Mouse (Mus musculus) neural tube, embryonic 11.5 days (tissue): ENCODE measurements around the gene Pycard. TPM values are rescaled to one million over a fixed set of nuclear protein-coding genes. Genes with fewer than 3 reads are reported as not detected.
A peak's percentile ranks its signal among the peaks of the same experiment; 100 is the strongest.

Experiments used
- ATAC-seq: fragments of 200-750 bp; cut with Nextera tagmentation; 2 replicates; pipeline ENCODE4 v1.8.0; 2017; ENCODE audit warnings: moderate number of reproducible peaks, mild to moderate bottlenecking, moderate TSS enrichment, moderate library complexity; ENCODE audit not compliant: insufficient read depth, low FRiP score, low TSS enrichment
- DNase-seq: peaks from one replicate; pipeline ENCODE4 v3.0.0-alpha.2; 2015; ENCODE audit warnings: low spot score
- H3K27ac ChIP-seq: fragments of 300-500 bp; sonication (generic); 2 replicates; pipeline ENCODE4 v1.5.1; 2014; ENCODE audit warnings: low read depth, mild to moderate bottlenecking, low read length
- H3K27me3 ChIP-seq: fragments of 300-500 bp; sonication (generic); 2 replicates; pipeline ENCODE4 v1.6.1; 2014; ENCODE audit warnings: mild to moderate bottlenecking, low read length, mixed read lengths; ENCODE audit not compliant: control insufficient read depth, insufficient read depth
- H3K36me3 ChIP-seq: fragments of 300-500 bp; sonication (generic); 2 replicates; pipeline ENCODE4 v1.6.1; 2014; ENCODE audit warnings: mild to moderate bottlenecking, low read length, moderate library complexity, mixed read lengths; ENCODE audit not compliant: control insufficient read depth, insufficient read depth
- H3K4me1 ChIP-seq: fragments of 300-500 bp; sonication (generic); 2 replicates; pipeline ENCODE4 v1.6.1; 2014; ENCODE audit warnings: low read length, mixed read lengths; ENCODE audit not compliant: control insufficient read depth, insufficient read depth
- H3K4me2 ChIP-seq: fragments of 300-500 bp; sonication (generic); 2 replicates; pipeline ENCODE4 v1.6.1; 2014; ENCODE audit warnings: low read depth, mild to moderate bottlenecking, moderate library complexity
- H3K4me3 ChIP-seq: fragments of 300-500 bp; sonication (generic); 2 replicates; pipeline ENCODE4 v1.5.1; 2014; ENCODE audit warnings: low read depth, low read length
- H3K9ac ChIP-seq: fragments of 300-500 bp; sonication (generic); 2 replicates; pipeline ENCODE4 v1.6.1; 2014; ENCODE audit warnings: mild to moderate bottlenecking, low read length
- H3K9me3 ChIP-seq: fragments of 300-500 bp; sonication (generic); 2 replicates; pipeline ENCODE4 v1.6.1; 2016; ENCODE audit warnings: low read length; ENCODE audit not compliant: control insufficient read depth
- WGBS: fragments of 180-500 bp; shearing (Covaris S2); extraction: QIAGEN DNeasy Blood & Tissue Kit; methylation state at CpG from one replicate; pipeline ENCODE4 v1.1.7; 2014; 5-methylcytosine and 5-hydroxymethylcytosine counted together
- polyA plus RNA-seq: library from polyadenylated mRNA; unstranded; fragments of >200 nt; fragmentation: Nextera tagmentation; extraction: Ambion mirVana; gene quantifications from 2 replicates; pipeline ENCODE4 v1.2.1, GENCODE M21; 2014

The Pycard gene
- polyA plus RNA-seq, 1 experiment from 2014 or later: 6.3 TPM

DNA sequence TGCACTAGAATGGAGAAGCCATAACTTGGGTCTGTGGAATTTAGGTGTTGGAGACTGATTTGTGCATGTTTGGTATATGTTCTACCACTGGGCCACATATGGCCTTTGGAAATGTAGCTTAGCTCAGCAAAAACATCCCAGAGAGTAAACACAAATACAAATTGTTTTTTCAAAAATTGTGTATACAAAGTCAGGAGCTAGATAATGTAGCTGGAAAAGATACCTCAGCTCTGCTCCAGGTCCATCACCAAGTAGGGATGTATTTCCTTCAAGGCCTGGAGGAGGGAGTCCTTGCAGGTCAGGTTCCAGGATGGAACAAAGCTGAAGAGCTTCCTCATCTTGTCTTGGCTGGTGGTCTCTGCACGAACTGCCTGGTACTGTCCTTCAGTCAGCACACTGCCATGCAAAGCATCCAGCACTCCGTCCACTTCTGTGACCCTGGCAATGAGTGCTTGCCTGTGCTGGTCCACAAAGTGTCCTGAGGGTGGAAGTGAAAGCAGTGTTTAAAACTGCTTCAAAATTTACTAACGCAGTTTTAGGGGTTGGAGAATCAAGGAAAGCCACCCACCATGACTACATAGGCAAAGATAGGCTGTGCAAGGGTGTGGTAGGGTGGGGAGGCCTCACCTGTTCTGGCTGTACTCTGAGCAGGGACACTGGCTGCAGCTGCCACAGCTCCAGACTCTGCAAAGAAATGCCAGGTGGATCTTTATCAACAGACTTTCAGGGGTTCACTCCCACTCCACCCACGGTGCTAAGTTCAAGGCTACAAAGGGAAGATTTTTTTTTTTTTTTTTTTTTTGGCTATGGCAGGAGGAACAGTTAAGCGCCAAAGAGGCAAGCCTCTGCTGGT lies 953 bp downstream of the Pycard start:
- H3K4me2 ChIP-seq: no peak overlapping the region
- no peak overlapping the region for H3K9ac ChIP-seq
- H3K9me3 ChIP-seq: no peaks in the 10 kb centered on the region
- H3K36me3 ChIP-seq: peaks cover 2% of the 10 kb centered on the region
- H3K27me3 ChIP-seq: no peaks in the 10 kb centered on the region
- no peak overlapping the region for H3K27ac ChIP-seq
- ATAC-seq (no peak), DNase-seq (no peak)
- WGBS: 50% methylated on average over 5 of the region's 5 CpGs
- H3K4me3 ChIP-seq: no peak overlapping the region; the same call in 1 of the 2 replicates
- H3K4me1 ChIP-seq: peaks cover 4% of the 10 kb centered on the region; the same call in 1 of the 2 replicates

DNA sequence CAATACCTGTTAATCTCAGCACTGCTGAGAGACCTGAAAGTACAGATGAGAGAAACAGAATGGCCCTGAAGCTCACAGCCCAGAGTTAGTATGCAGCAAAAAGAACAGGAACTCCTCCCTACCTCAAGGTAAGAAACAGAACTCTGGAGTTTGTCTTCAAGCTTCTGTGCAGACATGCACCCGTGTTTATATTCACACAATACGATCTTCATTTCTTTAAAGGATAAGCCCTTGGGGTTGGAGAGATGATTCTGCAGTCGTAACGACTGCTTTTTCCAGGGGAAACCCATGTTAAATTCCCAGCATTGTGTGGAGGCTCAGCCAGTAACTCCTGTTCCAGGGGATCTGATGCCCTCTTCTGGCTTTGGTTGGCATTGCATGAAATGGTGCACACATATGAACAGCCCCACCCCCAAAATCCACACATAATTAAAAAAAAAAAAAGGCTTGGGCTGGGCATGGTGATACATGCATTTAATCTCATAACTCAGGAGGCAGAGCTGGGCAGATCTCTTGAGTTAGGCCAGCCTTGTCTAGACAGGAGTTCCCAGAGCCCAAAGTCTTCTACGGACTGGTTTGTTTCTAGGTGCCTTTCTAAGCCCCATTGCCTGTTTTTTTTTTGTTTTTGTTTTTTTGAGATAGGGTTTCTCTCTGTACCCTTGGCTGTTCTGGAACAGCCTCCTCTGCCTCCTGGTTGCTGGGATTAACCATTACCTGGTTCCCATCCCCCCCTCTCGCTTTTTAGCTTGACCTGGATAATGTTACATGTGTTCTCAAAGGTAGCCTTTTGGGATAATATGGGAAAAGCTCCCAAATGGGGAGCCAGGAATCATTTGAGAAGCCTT lies 1.8 kb downstream of the Pycard start:
- Histone ChIP-seq H3K4me1 (peaks cover 4% of the 10 kb centered on the region; the same call in 1 of the 2 replicates), H3K27me3 (no peaks in the 10 kb centered on the region), H3K4me3 (no peak overlapping the region), H3K4me2 (no peak overlapping the region), H3K9me3 (no peaks in the 10 kb centered on the region), H3K27ac (no peak overlapping the region), H3K9ac (no peak overlapping the region), H3K36me3 (peaks cover 2% of the 10 kb centered on the region)
- 53% methylated on average over 6 of the region's 6 CpGs for WGBS
- DNase-seq (peak; percentile 75), ATAC-seq (peak; percentile 49; the same call in 1 of the 2 replicates)

DNA sequence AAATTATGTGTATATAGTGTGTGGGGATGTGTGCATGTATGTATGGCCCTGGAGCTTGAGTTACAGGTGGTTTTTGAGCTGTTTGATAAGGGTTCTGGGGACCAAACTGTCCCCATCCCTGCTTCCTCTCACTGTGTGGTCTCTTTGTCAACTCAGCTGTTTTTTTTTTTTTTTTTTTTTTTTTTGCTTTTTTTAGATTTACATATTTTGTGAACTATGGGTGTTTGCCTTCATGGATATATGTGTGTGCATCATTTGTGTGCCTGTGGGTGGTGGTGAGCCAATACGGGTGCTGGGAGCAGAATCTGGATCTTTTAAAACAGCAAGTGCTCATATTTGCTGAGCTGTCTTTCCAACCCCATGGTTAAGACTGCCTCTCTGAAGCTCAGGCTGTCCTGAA lies 4.8 kb downstream of the Pycard start:
- no peaks in the 10 kb centered on the region for H3K9me3 ChIP-seq
- H3K27ac ChIP-seq: no peak overlapping the region
- H3K27me3 ChIP-seq: no peaks in the 10 kb centered on the region
- ATAC-seq (no peak), DNase-seq (no peak)
- H3K4me1 ChIP-seq: peaks cover 4% of the 10 kb centered on the region; the same call in 1 of the 2 replicates
- H3K4me2 ChIP-seq: no peak overlapping the region
- 84% methylated on average over 1 of the region's 1 CpGs for WGBS
- H3K36me3 ChIP-seq: peaks cover 2% of the 10 kb centered on the region
- H3K4me3 ChIP-seq: no peak overlapping the region
- no peak overlapping the region for H3K9ac ChIP-seq

DNA sequence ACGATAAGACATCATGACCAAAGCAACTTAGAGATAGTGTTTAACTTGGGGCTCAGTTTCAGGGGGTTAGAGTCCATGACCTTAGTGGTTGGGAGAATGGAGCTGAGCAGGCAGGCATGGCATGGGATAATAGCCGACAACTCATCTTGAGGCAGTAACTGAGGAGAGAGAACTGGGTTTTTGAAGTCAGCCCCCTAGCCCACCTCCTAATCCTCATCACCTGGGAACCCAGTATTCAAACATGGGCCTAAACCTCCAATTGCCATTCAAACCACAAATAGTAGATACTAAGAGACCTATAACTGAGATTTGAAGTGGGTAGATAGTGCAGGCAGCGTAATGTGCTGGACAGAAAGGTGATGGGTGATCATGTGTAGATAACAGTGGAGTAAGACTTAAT lies 13.1 kb downstream of the Pycard start:
- no peak for DNase-seq
- Histone ChIP-seq H3K9ac (no peak overlapping the region), H3K9me3 (no peaks in the 10 kb centered on the region), H3K4me1 (no peaks in the 10 kb centered on the region), H3K27me3 (no peaks in the 10 kb centered on the region), H3K27ac (no peak overlapping the region), H3K36me3 (peaks cover 36% of the 10 kb centered on the region), H3K4me3 (no peak overlapping the region), H3K4me2 (no peak overlapping the region)
- no peak for ATAC-seq
- WGBS: 90% methylated on average over 3 of the region's 3 CpGs

DNA sequence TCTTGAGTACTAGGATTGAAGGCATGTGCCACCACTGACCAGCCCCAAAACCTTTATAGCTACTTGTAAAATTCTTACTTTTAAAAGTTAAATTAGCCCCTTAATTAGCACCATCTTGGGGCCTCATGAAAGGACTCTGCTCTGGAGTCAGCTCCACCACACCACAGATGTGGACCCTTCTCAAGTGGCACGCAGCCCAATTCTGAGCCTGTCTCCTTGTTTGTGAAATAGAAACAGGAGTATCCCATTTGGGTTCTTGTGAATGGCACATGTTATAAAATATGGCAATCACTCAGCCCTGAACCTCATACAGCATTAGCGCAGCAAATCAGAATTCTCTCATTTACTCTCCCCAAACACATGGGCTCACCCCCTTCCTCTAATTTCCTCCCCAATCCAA lies 14.8 kb downstream of the Pycard start:
- Histone ChIP-seq H3K36me3 (peaks cover 42% of the 10 kb centered on the region), H3K27ac (no peak overlapping the region), H3K4me3 (no peak overlapping the region), H3K9me3 (no peaks in the 10 kb centered on the region), H3K27me3 (no peaks in the 10 kb centered on the region), H3K4me2 (no peak overlapping the region), H3K9ac (no peak overlapping the region), H3K4me1 (no peaks in the 10 kb centered on the region)
- ATAC-seq (no peak), DNase-seq (no peak)
- 93% methylated on average over 2 of the region's 2 CpGs for WGBS

DNA sequence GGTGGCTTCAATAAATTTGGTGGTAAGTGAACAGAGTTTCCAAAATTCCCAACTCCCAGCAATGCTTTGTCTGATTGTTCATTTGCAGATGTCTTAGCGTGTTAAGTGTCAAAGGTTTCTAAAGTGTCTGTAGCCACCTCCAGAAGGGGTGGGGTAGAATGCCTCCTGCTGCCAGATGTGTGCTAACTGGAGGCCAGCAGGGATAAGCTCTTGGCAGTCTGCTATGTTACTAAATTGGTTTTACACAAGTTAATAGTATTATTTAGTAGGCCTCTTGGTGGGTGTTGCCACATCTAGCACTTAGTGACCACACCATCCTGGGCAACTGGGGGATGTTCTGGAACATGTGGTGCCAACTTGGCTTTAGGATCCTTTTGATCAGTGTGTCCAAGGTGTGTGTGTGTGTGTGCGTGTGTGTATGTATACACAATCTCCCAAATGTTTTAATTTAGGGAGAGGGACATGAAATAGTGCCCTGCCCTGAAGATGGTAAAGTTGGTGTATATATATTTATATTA lies 19.2 kb downstream of the Pycard start:
- Histone ChIP-seq H3K27ac (no peak overlapping the region), H3K4me2 (no peak overlapping the region), H3K27me3 (no peaks in the 10 kb centered on the region), H3K4me3 (no peak overlapping the region), H3K9ac (no peak overlapping the region), H3K36me3 (peaks cover 43% of the 10 kb centered on the region), H3K4me1 (no peaks in the 10 kb centered on the region), H3K9me3 (no peaks in the 10 kb centered on the region)
- WGBS: 93% methylated on average over 2 of the region's 2 CpGs
- no peak for ATAC-seq
- DNase-seq: no peak

DNA sequence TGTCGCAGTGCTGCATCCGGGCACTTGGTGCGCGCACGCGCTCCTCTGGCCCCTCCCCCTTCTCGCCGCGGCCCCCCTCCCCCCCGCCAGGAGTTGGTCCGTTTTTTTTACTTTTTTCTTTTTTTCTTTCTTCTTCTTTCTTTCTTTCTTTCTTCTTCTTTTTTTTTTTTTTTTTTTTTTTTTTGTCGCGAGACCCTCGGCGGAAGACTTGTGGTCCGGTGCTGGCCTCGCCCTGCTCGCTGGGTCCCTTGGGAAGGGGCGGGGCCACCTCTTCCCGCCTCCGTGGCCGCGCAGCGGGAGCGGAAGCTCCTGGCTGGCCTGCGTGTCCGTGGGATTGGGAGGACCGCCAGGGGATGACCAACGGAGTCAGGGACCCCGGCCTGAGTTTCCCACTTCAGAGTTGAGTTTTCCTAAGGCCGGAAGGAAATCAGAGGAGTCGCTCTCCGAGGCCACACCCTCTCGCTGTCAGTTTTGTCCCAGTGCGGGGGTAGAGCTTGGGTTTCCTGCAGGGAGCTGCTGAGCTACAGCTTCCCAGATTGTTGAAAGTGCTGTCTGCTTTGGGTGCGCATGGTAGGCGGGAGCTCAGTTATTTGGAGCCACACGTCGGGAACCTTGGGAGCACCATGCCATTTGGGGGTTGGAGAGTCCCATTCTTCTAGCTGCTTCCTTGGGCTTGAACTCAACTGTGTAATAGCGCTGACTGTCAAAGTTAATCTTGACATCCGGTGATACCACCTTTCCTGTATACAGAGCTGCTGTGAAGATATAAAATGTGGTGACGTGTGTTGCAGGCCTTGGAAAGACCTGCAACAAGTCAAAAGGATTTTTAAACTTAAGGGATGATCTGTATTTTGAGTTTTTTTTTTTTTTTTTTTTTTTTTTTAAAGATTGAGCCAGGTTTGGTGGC lies 25.5 kb downstream of the Pycard start:
- peak; percentile 86 for DNase-seq
- peak overlapping the region; percentile 89 for H3K27ac ChIP-seq
- peak; percentile 49 for ATAC-seq
- H3K4me1 ChIP-seq: peaks cover 9% of the 10 kb centered on the region; the same call in 1 of the 2 replicates
- H3K9ac ChIP-seq: peak overlapping the region; percentile 100
- peaks cover 20% of the 10 kb centered on the region for H3K36me3 ChIP-seq
- WGBS: under 1% methylated on average over 41 of the region's 42 CpGs
- peak overlapping the region; percentile 88 for H3K4me3 ChIP-seq
- no peaks in the 10 kb centered on the region for H3K9me3 ChIP-seq
- peak overlapping the region; percentile 95 for H3K4me2 ChIP-seq
- no peaks in the 10 kb centered on the region for H3K27me3 ChIP-seq
